Mouse (Mus musculus): ENCODE measurements around the gene Hoxd9. TPM values are rescaled to one million over a fixed set of nuclear protein-coding genes. Genes with fewer than 3 reads are reported as not detected.
A peak's percentile ranks its signal among the peaks of the same experiment; 100 is the strongest.

The Hoxd9 gene
- total and polyA plus RNA-seq, 2 experiments from 2014 or later: not detected

DNA sequence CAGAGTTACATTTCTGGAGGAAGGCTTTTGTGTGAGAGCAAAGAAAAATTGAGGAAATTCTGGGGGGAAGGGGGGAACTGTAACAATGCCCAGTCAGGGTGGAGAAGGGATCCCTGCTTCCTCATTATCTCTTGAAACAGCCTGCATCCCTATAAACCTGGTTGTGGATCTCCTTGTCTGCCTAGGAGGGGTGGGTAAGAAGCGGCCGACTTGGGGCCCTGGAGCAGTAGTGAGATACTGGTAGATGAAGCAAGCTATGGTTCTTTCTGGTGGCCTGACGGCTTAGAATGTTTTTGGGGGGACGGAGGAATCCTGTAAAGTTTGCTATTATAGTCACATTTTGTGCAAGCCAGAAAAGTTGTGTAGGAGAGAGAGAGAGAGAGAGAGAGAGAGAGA, 4.1 kb upstream of the Hoxd9 start:
- Histone ChIP-seq H3K4me2 (ENCODE audit: low read depth, low read length) (no peak overlapping the region), H3K4me3 (ENCODE audit: low read length) (no peak overlapping the region), H3K9ac (replicated peaks; ENCODE audit: low read length) (no peak overlapping the region), H3K27me3 (ENCODE audit: insufficient read depth, low read length) (peaks cover 89% of the 10 kb centered on the region), H3K9me3 (ENCODE audit: low read length) (0 out of 2 replicates have a peak, but pooled peaks cover 3% of the 10 kb centered on the region), H3K36me3 (ENCODE audit: insufficient read depth, low read length) (no peaks in the 10 kb centered on the region), H3K27ac (no peak overlapping the region), H3K4me1 (ENCODE audit: insufficient read depth, low read length) (no peaks in the 10 kb centered on the region)
- no peak for TF ChIP-seq CTCF (IDR thresholded peaks at IDR 0.05; ENCODE audit: low read depth)
- DNase-seq (ENCODE audit: low spot score): no peak
- ATAC-seq: no peak
- 3% methylated on average over 4 of the region's 4 CpGs for WGBS

- 2% methylated on average over 16 of the region's 16 CpGs for WGBS
- no peak for DNase-seq (ENCODE audit: low spot score)
- no peak overlapping the region for H3K4me3 ChIP-seq (ENCODE audit: low read length)
Measured at GRCm38 (mm10) chr2:74694066-74694465, 3.5 kb upstream of the Hoxd9 start.

DNA sequence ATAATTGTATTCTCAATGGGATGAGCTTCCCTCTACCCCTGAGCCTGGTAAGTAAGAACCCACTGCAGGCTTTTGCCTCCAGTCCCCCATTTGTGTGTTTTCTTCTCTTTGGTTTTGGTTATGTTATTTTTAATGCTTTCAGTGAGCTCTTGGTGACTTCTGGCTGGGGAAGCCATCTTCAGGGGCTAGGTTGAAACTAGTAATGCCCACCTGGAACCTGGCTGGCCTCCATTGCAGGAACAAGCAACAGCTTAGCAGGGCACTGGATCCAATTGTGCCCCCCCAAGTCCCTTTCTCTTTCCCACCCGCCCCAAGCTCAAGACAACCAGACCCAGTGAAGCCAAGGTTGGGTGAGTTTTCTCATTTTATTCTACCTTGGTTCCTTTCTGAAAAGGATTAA, 2.1 kb upstream of the Hoxd9 start:
- DNase-seq (ENCODE audit: low spot score) (no peak), ATAC-seq (no peak)
- 0 out of 2 replicates have a peak, but pooled peaks cover 3% of the 10 kb centered on the region for H3K9me3 ChIP-seq (ENCODE audit: low read length)
- no peaks in the 10 kb centered on the region for H3K36me3 ChIP-seq (ENCODE audit: insufficient read depth, low read length)
- no peak overlapping the region for H3K4me2 ChIP-seq (ENCODE audit: low read depth, low read length)
- H3K9ac ChIP-seq (replicated peaks; ENCODE audit: low read length): no peak overlapping the region
- TF ChIP-seq CTCF (IDR thresholded peaks at IDR 0.05; ENCODE audit: low read depth): no peak
- no peaks in the 10 kb centered on the region for H3K4me1 ChIP-seq (ENCODE audit: insufficient read depth, low read length)
- no peak overlapping the region for H3K4me3 ChIP-seq (ENCODE audit: low read length)
- H3K27ac ChIP-seq: no peak overlapping the region
- H3K27me3 ChIP-seq (ENCODE audit: insufficient read depth, low read length): peaks cover 90% of the 10 kb centered on the region
- 4% methylated on average over 1 of the region's 1 CpGs for WGBS

More at GRCm38 (mm10) chr2:74694066-74694465, 3.5 kb upstream of the Hoxd9 start:
- no peak overlapping the region for H3K27ac ChIP-seq
- no peaks in the 10 kb centered on the region for H3K4me1 ChIP-seq (ENCODE audit: insufficient read depth, low read length)
- ATAC-seq: no peak
- no peak overlapping the region for H3K9ac ChIP-seq (replicated peaks; ENCODE audit: low read length)
- peak; percentile 36 for TF ChIP-seq CTCF (IDR thresholded peaks at IDR 0.05; ENCODE audit: low read depth)
- H3K27me3 ChIP-seq (ENCODE audit: insufficient read depth, low read length): peaks cover 87% of the 10 kb centered on the region
- no peaks in the 10 kb centered on the region for H3K36me3 ChIP-seq (ENCODE audit: insufficient read depth, low read length)
- 0 out of 2 replicates have a peak, but pooled peaks cover 3% of the 10 kb centered on the region for H3K9me3 ChIP-seq (ENCODE audit: low read length)
- no peak overlapping the region for H3K4me2 ChIP-seq (ENCODE audit: low read depth, low read length)

DNA sequence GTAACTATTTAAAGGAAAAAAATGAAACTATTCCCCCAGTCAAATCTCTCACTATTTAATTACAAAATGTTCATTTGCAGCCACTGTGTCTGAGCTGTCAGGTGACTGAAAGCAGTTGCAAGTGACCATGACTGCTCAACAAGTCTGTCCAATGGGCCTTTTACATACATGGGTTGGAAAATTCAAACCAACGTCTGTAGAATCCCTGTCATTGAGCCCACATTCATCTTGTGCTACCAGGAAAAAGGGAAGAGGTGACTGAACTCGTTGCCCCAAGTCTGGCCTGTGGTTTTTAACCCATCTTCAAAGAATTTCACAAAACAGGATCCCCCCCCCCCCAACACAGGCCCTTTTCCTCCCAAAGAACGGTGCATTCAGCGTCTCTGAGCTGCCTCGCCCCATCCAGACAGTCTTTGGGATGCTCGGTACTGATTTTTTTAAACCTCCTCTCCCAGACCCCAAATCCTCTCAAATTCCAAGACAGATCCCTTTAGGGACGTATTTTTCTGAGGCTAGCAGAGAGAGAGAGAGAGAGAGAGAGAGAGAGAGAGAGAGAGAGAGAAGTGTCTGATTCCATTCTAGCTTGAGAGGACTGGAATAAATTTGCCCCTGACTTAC, 1.6 kb upstream of the Hoxd9 start:
- DNase-seq (ENCODE audit: low spot score): no peak
- Histone ChIP-seq H3K9me3 (ENCODE audit: low read length) (0 out of 2 replicates have a peak, but pooled peaks cover 3% of the 10 kb centered on the region), H3K9ac (replicated peaks; ENCODE audit: low read length) (no peak overlapping the region), H3K4me1 (ENCODE audit: insufficient read depth, low read length) (no peaks in the 10 kb centered on the region), H3K36me3 (ENCODE audit: insufficient read depth, low read length) (no peaks in the 10 kb centered on the region), H3K4me3 (ENCODE audit: low read length) (no peak overlapping the region), H3K4me2 (ENCODE audit: low read depth, low read length) (no peak overlapping the region), H3K27me3 (ENCODE audit: insufficient read depth, low read length) (peaks cover 94% of the 10 kb centered on the region), H3K27ac (no peak overlapping the region)
- TF ChIP-seq CTCF (IDR thresholded peaks at IDR 0.05; ENCODE audit: low read depth): no peak
- WGBS: 2% methylated on average over 7 of the region's 7 CpGs
- no peak for ATAC-seq

- TF ChIP-seq CTCF (IDR thresholded peaks at IDR 0.05; ENCODE audit: low read depth): no peak
- no peak overlapping the region for H3K4me3 ChIP-seq (ENCODE audit: low read length)
- no peaks in the 10 kb centered on the region for H3K9me3 ChIP-seq (ENCODE audit: low read length)
- H3K9ac ChIP-seq (replicated peaks; ENCODE audit: low read length): no peak overlapping the region
- ATAC-seq (no peak), DNase-seq (ENCODE audit: low spot score) (no peak)
- H3K27ac ChIP-seq: no peak overlapping the region
- H3K27me3 ChIP-seq (ENCODE audit: insufficient read depth, low read length): peaks cover 95% of the 10 kb centered on the region
- no peaks in the 10 kb centered on the region for H3K36me3 ChIP-seq (ENCODE audit: insufficient read depth, low read length)
- H3K4me1 ChIP-seq (ENCODE audit: insufficient read depth, low read length): no peaks in the 10 kb centered on the region
- 2% methylated on average over 34 of the region's 34 CpGs for WGBS
- H3K4me2 ChIP-seq (ENCODE audit: low read depth, low read length): no peak overlapping the region
Measured at GRCm38 (mm10) chr2:74696442-74697335, 838 bp upstream of the Hoxd9 start.

- no peak for DNase-seq (ENCODE audit: low spot score)
- H3K27me3 ChIP-seq (ENCODE audit: insufficient read depth, low read length): peaks cover 89% of the 10 kb centered on the region
- H3K4me1 ChIP-seq (ENCODE audit: insufficient read depth, low read length): no peaks in the 10 kb centered on the region
- no peak overlapping the region for H3K9ac ChIP-seq (replicated peaks; ENCODE audit: low read length)
- no peak for TF ChIP-seq CTCF (IDR thresholded peaks at IDR 0.05; ENCODE audit: low read depth)
- peak overlapping the region; percentile 21 for H3K4me3 ChIP-seq (ENCODE audit: low read length)
- no peaks in the 10 kb centered on the region for H3K9me3 ChIP-seq (ENCODE audit: low read length)
- 3% methylated on average over 84 of the region's 86 CpGs for WGBS
- H3K36me3 ChIP-seq (ENCODE audit: insufficient read depth, low read length): no peaks in the 10 kb centered on the region
- peak overlapping the region; percentile 47 for H3K4me2 ChIP-seq (ENCODE audit: low read depth, low read length)
- H3K27ac ChIP-seq: no peak overlapping the region
- ATAC-seq: no peak
Measured at GRCm38 (mm10) chr2:74698201-74699052, 900 bp downstream of the Hoxd9 start.

All from hindbrain, postnatal 0 days (tissue).